Mouse (Mus musculus): ENCODE results near the gene Olfr71. TPM values are rescaled to one million over a fixed set of nuclear protein-coding genes. Genes with fewer than 3 reads are reported as not detected.

The Olfr71 gene
- polyA plus RNA-seq, 1 experiment from 2014 or later = not detected

DNA sequence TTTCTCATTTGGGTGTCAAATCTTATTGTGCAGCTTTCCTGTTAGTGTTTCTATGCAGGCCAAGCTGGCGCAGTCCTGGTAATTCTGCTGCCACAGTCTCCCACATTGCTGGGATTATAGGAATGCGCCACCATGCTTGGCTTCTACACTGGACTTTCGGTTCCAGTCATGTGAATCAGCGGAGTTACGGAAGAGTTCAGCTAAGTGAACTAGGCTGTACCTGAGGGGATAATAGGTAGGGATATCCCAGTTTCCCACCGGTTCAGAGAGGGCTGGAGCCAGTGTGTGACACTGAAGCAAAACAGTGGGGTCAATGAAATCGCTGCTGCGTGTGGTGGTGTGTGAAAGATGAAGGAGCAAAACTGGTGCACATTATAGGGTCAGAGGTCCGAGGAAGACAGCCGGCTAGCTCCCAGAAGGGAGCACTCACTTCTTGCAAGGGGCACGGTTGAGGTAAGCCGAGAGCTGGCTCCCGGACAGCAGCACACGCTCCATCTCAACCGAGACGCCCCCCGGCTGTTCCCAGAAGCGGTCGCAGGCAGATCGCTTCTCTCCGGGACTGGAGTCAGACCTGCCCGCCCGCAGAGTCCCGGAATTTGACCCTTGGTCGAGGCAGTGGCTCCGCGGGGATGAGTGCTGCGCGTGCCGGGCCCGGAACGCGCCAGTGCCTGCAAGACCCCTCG, 54.3 kb downstream of the Olfr71 start:
- 6% methylated on average over 33 of the region's 34 CpGs for WGBS
- H3K27me3 ChIP-seq (ENCODE audit: control insufficient read depth, insufficient read depth, low read length) = no peaks in the 10 kb centered on the region; the same call in 1 of the 2 replicates
- no peaks in the 10 kb centered on the region for H3K36me3 ChIP-seq (ENCODE audit: control insufficient read depth, insufficient read depth, low read length)
- DNase-seq (ENCODE audit: low spot score) (no peak), ATAC-seq (ENCODE audit: low FRiP score) (no peak; the same call in 1 of the 2 replicates)
- H3K4me1 ChIP-seq (replicated peaks; ENCODE audit: control insufficient read depth, insufficient read depth, low read length) = peaks cover 6% of the 10 kb centered on the region
- H3K9me3 ChIP-seq (ENCODE audit: control insufficient read depth, low read length) = no peaks in the 10 kb centered on the region
- H3K4me2 ChIP-seq (replicated peaks; ENCODE audit: low read depth, low read length) = peak overlapping the region; percentile 76
- H3K4me3 ChIP-seq (ENCODE audit: low read depth, low read length) = peak overlapping the region; percentile 82
- H3K9ac ChIP-seq (ENCODE audit: low read depth, low read length) = peak overlapping the region; percentile 90
- H3K27ac ChIP-seq (ENCODE audit: low read depth, low read length) = peak overlapping the region; percentile 89

Other genes starting within 250 kb of the Olfr71 start
- gene Sit1, start 226.5 kb downstream of the Olfr71 start, polyA plus RNA-seq (2014; fragmentation: Nextera tagmentation; extraction: Ambion mirVana) = not detected in 2 replicates
- 49.1 and 55.4 TPM in 2 replicates for gene Ccdc107, start 217.4 kb downstream of the Olfr71 start, polyA plus RNA-seq (2014; fragmentation: Nextera tagmentation; extraction: Ambion mirVana)
- 34.8 and 37.6 TPM in 2 replicates for gene Arhgef39, start 210.6 kb downstream of the Olfr71 start, polyA plus RNA-seq (2014; fragmentation: Nextera tagmentation; extraction: Ambion mirVana)
- gene Car9, start 203.3 kb downstream of the Olfr71 start, polyA plus RNA-seq (2014; fragmentation: Nextera tagmentation; extraction: Ambion mirVana) = 0.64 and 0.79 TPM in 2 replicates
- gene Tpm2, start 186.5 kb downstream of the Olfr71 start, polyA plus RNA-seq (2014; fragmentation: Nextera tagmentation; extraction: Ambion mirVana) = 63.7 and 67.2 TPM in 2 replicates
- gene Creb3, start 147.9 kb downstream of the Olfr71 start, polyA plus RNA-seq (2014; fragmentation: Nextera tagmentation; extraction: Ambion mirVana) = 60.3 and 64.7 TPM in 2 replicates
- gene Tln1, start 147.6 kb downstream of the Olfr71 start, polyA plus RNA-seq (2014; fragmentation: Nextera tagmentation; extraction: Ambion mirVana) = 49.7 and 60.4 TPM in 2 replicates
- 26.5 and 41.1 TPM in 2 replicates for gene Rgp1, start 131.5 kb downstream of the Olfr71 start, polyA plus RNA-seq (2014; fragmentation: Nextera tagmentation; extraction: Ambion mirVana)
- gene Gba2, start 131.4 kb downstream of the Olfr71 start, polyA plus RNA-seq (2014; fragmentation: Nextera tagmentation; extraction: Ambion mirVana) = 25.4 and 27.4 TPM in 2 replicates
- 0.56 and 1.1 TPM in 2 replicates for gene Msmp, start 125.8 kb downstream of the Olfr71 start, polyA plus RNA-seq (2014; fragmentation: Nextera tagmentation; extraction: Ambion mirVana)
- 19.9 and 25.5 TPM in 2 replicates for gene Npr2, start 78.3 kb downstream of the Olfr71 start, polyA plus RNA-seq (2014; fragmentation: Nextera tagmentation; extraction: Ambion mirVana)
- 5.7 and 6.5 TPM in 2 replicates for gene Spag8, start 56.7 kb downstream of the Olfr71 start, polyA plus RNA-seq (2014; fragmentation: Nextera tagmentation; extraction: Ambion mirVana)
- 69.9 and 70.2 TPM in 2 replicates for gene Hint2, start 53.8 kb downstream of the Olfr71 start, polyA plus RNA-seq (2014; fragmentation: Nextera tagmentation; extraction: Ambion mirVana)
- 5.7 and 7.2 TPM in 2 replicates for gene Tmem8b, start 41.3 kb downstream of the Olfr71 start, polyA plus RNA-seq (2014; fragmentation: Nextera tagmentation; extraction: Ambion mirVana)
- 2.2 and 2.4 TPM in 2 replicates for gene Fam221b, start 41.1 kb downstream of the Olfr71 start, polyA plus RNA-seq (2014; fragmentation: Nextera tagmentation; extraction: Ambion mirVana)
- not detected in 2 replicates for gene Olfr70, start 9.4 kb downstream of the Olfr71 start, polyA plus RNA-seq (2014; fragmentation: Nextera tagmentation; extraction: Ambion mirVana)
- gene Hrct1, start 16.9 kb upstream of the Olfr71 start, polyA plus RNA-seq (2014; fragmentation: Nextera tagmentation; extraction: Ambion mirVana) = 0.17 and 0.19 TPM in 2 replicates
- gene Spaar, start 19.8 kb upstream of the Olfr71 start, polyA plus RNA-seq (2014; fragmentation: Nextera tagmentation; extraction: Ambion mirVana) = 0.06 TPM in 1 of 2 replicates, not detected in the other
- not detected in 2 replicates for gene Olfr159, start 60.8 kb upstream of the Olfr71 start, polyA plus RNA-seq (2014; fragmentation: Nextera tagmentation; extraction: Ambion mirVana)
- gene Olfr156, start 113.6 kb upstream of the Olfr71 start, polyA plus RNA-seq (2014; fragmentation: Nextera tagmentation; extraction: Ambion mirVana) = not detected in 2 replicates
- gene Olfr157, start 129.9 kb upstream of the Olfr71 start, polyA plus RNA-seq (2014; fragmentation: Nextera tagmentation; extraction: Ambion mirVana) = 0.09 TPM in 1 of 2 replicates, not detected in the other
- not detected in 2 replicates for gene Olfr155, start 141.3 kb upstream of the Olfr71 start, polyA plus RNA-seq (2014; fragmentation: Nextera tagmentation; extraction: Ambion mirVana)
- 14.5 and 15.0 TPM in 2 replicates for gene Reck, start 165.3 kb upstream of the Olfr71 start, polyA plus RNA-seq (2014; fragmentation: Nextera tagmentation; extraction: Ambion mirVana)
- gene Glipr2, start 247.1 kb upstream of the Olfr71 start, polyA plus RNA-seq (2014; fragmentation: Nextera tagmentation; extraction: Ambion mirVana) = 109 and 117 TPM in 2 replicates